Mouse (Mus musculus) embryonic facial prominence, embryonic 15.5 days (tissue): ENCODE data around the gene Pdcl. TPM values are rescaled to one million over a fixed set of nuclear protein-coding genes. Genes with fewer than 3 reads are reported as not detected.

ENCODE experiments used
- ATAC-seq: fragments of 200-750 bp; cut with Nextera tagmentation; 2 replicates; pipeline ENCODE4 v1.8.0; 2017; ENCODE audit warnings: low read depth, moderate TSS enrichment; ENCODE audit not compliant: insufficient number of reproducible peaks, low FRiP score, low TSS enrichment
- H3K27ac ChIP-seq: fragments of 300-500 bp; sonication (generic); replicated peaks from 2 replicates; pipeline ENCODE4 v1.5.1; 2015; ENCODE audit warnings: mild to moderate bottlenecking, inconsistent platforms
- H3K27me3 ChIP-seq: fragments of 300-500 bp; sonication (generic); 2 replicates; pipeline ENCODE4 v1.6.1; 2015; ENCODE audit warnings: inconsistent platforms
- H3K36me3 ChIP-seq: fragments of 300-500 bp; sonication (generic); 2 replicates; pipeline ENCODE4 v1.6.1; 2015; ENCODE audit warnings: mild to moderate bottlenecking, inconsistent platforms
- H3K4me1 ChIP-seq: fragments of 300-500 bp; sonication (generic); 2 replicates; pipeline ENCODE4 v1.6.1; 2015; ENCODE audit warnings: inconsistent platforms
- H3K4me2 ChIP-seq: fragments of 300-500 bp; sonication (generic); replicated peaks from 2 replicates; pipeline ENCODE4 v1.6.1; 2015; ENCODE audit warnings: mild to moderate bottlenecking, inconsistent platforms
- H3K4me3 ChIP-seq: fragments of 300-500 bp; sonication (generic); replicated peaks from 2 replicates; pipeline ENCODE4 v1.5.1; 2015; ENCODE audit warnings: mild to moderate bottlenecking, inconsistent platforms
- H3K9ac ChIP-seq: fragments of 300-500 bp; sonication (generic); 2 replicates; pipeline ENCODE4 v1.6.1; 2015; ENCODE audit warnings: inconsistent platforms
- H3K9me3 ChIP-seq: fragments of 300-500 bp; sonication (generic); replicated peaks from 2 replicates; pipeline ENCODE4 v1.6.1; 2016; ENCODE audit warnings: inconsistent platforms
- WGBS: fragments of 180-500 bp; shearing (Covaris S2); methylation state at CpG from one replicate; pipeline ENCODE4 v1.1.7; 2015; 5-methylcytosine and 5-hydroxymethylcytosine counted together
- polyA plus RNA-seq: library from polyadenylated mRNA; unstranded; fragments of >200 nt; fragmentation: Nextera tagmentation; extraction: Ambion mirVana; gene quantifications from 2 replicates; pipeline ENCODE4 v1.2.1, GENCODE M21; 2015

Pdcl gene
- polyA plus RNA-seq: 38.3 TPM in 2 replicates

- peak; percentile 99 for ATAC-seq
- Histone ChIP-seq H3K36me3 (peaks cover 23% of the 10 kb centered on the region), H3K9ac (peak within 1 kb of the TSS; percentile 67), H3K9me3 (no peaks in the 10 kb centered on the region), H3K4me1 (peaks cover 10% of the 10 kb centered on the region), H3K27ac (peak within 1 kb of the TSS; percentile 100), H3K4me2 (peak within 1 kb of the TSS; percentile 72), H3K4me3 (peak within 1 kb of the TSS; percentile 85), H3K27me3 (no peaks in the 10 kb centered on the region)
- WGBS: under 1% methylated on average over 42 of the region's 42 CpGs
These were observed at the start of gene Pdcl for GRCm38 (mm10) chr2:37358633-37359540. Gene Pdcl, minus strand, starts transcription at chr2:37359332.

DNA sequence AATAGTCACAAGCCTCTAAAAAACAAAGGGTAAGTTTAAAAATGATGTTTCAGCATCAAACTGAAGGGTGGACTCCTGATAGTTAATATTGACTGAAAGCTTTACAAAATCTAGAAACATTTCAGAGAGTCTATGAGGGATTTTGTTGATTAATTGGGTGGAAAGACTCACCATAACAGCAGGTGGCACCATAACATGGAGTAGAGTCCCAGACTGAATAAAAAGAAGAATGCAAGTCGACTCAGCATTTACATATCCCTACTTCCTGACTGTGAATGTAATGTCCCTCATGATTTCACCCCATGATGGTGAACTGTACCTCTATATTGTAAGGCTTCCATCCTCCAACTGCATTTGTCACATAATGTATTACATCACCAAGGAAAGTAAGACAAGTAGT lies 36.4 kb upstream of the Pdcl start:
- ATAC-seq: no peak
- Histone ChIP-seq H3K27me3 (no peaks in the 10 kb centered on the region), H3K4me1 (no peaks in the 10 kb centered on the region), H3K9ac (no peak overlapping the region), H3K36me3 (peaks cover 30% of the 10 kb centered on the region), H3K4me2 (no peak overlapping the region), H3K27ac (no peak overlapping the region), H3K4me3 (no peak overlapping the region), H3K9me3 (no peaks in the 10 kb centered on the region)
- WGBS: 47% methylated on average over 1 of the region's 1 CpGs

DNA sequence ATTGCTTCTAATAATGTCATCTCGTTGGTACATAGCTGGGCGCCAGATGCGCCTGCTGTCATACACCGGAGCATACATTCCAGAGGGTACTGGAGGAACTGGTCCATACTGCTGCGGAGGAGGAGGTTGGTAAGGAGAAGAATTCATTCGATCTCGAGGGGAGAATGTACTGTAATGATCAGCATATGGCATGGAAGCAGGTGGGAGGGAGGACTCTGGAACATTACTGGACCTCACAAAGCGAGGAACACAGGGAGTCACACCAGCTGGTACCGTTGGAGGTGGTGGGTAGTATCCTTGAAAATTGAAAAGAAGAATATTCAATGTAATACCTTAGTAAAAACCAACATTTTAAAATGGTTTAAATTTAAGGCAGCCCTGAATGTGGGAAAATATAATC lies 23.8 kb upstream of the Pdcl start:
- no peak overlapping the region for H3K4me2 ChIP-seq
- H3K9ac ChIP-seq: no peak overlapping the region
- 91% methylated on average over 9 of the region's 9 CpGs for WGBS
- peaks cover 32% of the 10 kb centered on the region for H3K36me3 ChIP-seq
- no peaks in the 10 kb centered on the region for H3K27me3 ChIP-seq
- no peaks in the 10 kb centered on the region for H3K9me3 ChIP-seq
- no peak for ATAC-seq
- no peak overlapping the region for H3K27ac ChIP-seq
- H3K4me3 ChIP-seq: no peak overlapping the region
- H3K4me1 ChIP-seq: no peaks in the 10 kb centered on the region

DNA sequence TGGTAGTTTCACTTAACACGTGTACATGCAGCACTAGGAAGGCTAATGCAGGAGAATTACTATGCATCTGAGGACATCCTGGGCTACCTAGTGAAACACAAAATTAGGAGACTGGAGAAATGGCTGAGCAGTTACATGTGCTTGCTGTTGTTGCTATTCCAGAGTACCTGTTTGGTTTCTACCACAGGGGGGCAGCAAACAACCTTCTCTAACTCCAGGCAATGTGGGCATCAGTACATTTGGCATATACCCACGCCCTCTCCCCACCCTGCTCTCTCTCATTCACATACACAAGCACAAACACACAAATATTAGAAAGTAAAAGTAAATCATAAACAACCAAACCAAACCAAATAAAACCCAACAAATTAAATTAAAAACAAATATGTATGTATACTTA lies 21.1 kb upstream of the Pdcl start:
- no peaks in the 10 kb centered on the region for H3K27me3 ChIP-seq
- H3K27ac ChIP-seq: no peak overlapping the region
- H3K4me2 ChIP-seq: no peak overlapping the region
- no peaks in the 10 kb centered on the region for H3K9me3 ChIP-seq
- H3K4me3 ChIP-seq: no peak overlapping the region
- no peaks in the 10 kb centered on the region for H3K4me1 ChIP-seq
- no peak for ATAC-seq
- no peak overlapping the region for H3K9ac ChIP-seq
- 70% methylated on average over 2 of the region's 2 CpGs for WGBS
- H3K36me3 ChIP-seq: peaks cover 36% of the 10 kb centered on the region

DNA sequence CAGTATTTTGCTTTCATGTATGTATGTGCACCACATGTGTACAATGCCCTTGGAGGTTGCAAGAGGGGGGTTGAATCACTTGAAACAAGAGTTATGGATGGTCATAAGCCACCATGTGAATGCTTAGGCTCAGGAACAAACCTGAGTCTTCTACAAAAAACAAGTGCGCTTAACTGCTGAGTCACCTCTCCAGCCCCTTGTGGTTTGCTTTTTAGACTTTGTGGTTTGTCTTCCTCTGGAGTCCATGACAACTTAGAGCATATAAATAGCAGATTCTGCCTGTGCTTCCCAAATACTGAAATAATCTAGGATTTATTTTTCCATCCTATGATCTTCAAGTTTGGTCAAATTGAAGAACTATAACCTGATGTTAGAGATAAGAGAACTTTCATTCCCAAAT lies 16.9 kb upstream of the Pdcl start:
- WGBS: 82% methylated on average over 1 of the region's 1 CpGs
- ATAC-seq: no peak
- H3K36me3 ChIP-seq: peaks cover 18% of the 10 kb centered on the region

DNA sequence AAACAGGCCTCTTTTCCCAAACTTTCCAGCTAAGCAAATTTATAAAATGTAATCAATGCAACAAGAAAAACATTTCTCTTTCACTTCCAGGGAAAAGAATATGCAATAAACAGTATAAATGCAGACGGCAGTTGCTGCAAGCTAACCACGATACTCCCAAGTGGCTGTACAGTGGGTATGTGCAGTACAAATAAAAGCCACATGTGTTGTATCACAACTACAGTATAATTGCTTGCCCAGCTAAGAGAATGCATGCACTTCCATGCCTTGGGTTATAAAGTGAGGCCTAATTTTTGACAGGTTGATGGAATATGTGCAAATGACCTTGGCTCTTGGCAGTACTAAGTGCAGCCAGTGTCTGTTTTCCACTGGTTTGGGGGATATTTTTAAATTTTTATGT lies 11.5 kb upstream of the Pdcl start:
- Histone ChIP-seq H3K4me1 (no peaks in the 10 kb centered on the region), H3K9me3 (no peaks in the 10 kb centered on the region), H3K4me3 (no peak overlapping the region), H3K36me3 (no peaks in the 10 kb centered on the region), H3K9ac (no peak overlapping the region), H3K27ac (no peak overlapping the region), H3K4me2 (no peak overlapping the region), H3K27me3 (no peaks in the 10 kb centered on the region)
- ATAC-seq: no peak
- WGBS: 37% methylated on average over 2 of the region's 2 CpGs

More for the DNA sequence above, 16.9 kb upstream of the Pdcl start:
- no peak overlapping the region for H3K4me3 ChIP-seq
- H3K27me3 ChIP-seq: no peaks in the 10 kb centered on the region
- H3K4me1 ChIP-seq: no peaks in the 10 kb centered on the region
- no peak overlapping the region for H3K4me2 ChIP-seq
- H3K9me3 ChIP-seq: no peaks in the 10 kb centered on the region
- H3K9ac ChIP-seq: no peak overlapping the region
- no peak overlapping the region for H3K27ac ChIP-seq

GRCm38 (mm10) chr2:37359908-37360307 lies 776 bp upstream of the Pdcl start:
- ATAC-seq: no peak
- H3K4me1 ChIP-seq: peaks cover 10% of the 10 kb centered on the region
- no peaks in the 10 kb centered on the region for H3K9me3 ChIP-seq
- no peak overlapping the region for H3K27ac ChIP-seq
- WGBS: 88% methylated on average over 2 of the region's 2 CpGs
- H3K9ac ChIP-seq: no peak overlapping the region
- no peak overlapping the region for H3K4me3 ChIP-seq
- peaks cover 13% of the 10 kb centered on the region for H3K36me3 ChIP-seq
- H3K27me3 ChIP-seq: no peaks in the 10 kb centered on the region
- peak overlapping the region; percentile 72; the same call in 1 of the 2 replicates for H3K4me2 ChIP-seq

DNA sequence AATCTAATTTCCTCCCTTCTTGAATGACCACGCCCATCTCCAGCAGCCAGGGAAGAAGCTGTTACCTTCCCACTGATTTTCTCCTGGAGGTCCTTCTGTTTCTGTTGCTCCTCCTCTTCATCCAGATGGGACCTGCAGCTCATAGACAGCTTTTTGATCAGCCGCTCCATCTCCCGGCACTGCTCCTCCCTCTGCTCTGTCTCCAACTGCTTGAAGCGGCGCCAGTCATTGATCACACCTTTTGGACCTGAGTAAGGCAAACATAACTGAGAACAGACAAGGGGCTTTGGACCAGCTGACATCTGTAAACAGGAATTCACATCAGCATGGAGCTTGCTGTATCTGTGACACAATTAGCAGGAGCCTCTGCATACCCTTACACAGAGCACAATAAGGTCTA lies 3.6 kb downstream of the Pdcl start:
- no peak for ATAC-seq
- peaks cover 52% of the 10 kb centered on the region for H3K36me3 ChIP-seq
- no peaks in the 10 kb centered on the region for H3K9me3 ChIP-seq
- no peak overlapping the region for H3K9ac ChIP-seq
- H3K27me3 ChIP-seq: no peaks in the 10 kb centered on the region
- peaks cover 10% of the 10 kb centered on the region for H3K4me1 ChIP-seq
- no peak overlapping the region for H3K27ac ChIP-seq
- no peak overlapping the region for H3K4me3 ChIP-seq
- no peak overlapping the region for H3K4me2 ChIP-seq
- 92% methylated on average over 5 of the region's 5 CpGs for WGBS

DNA sequence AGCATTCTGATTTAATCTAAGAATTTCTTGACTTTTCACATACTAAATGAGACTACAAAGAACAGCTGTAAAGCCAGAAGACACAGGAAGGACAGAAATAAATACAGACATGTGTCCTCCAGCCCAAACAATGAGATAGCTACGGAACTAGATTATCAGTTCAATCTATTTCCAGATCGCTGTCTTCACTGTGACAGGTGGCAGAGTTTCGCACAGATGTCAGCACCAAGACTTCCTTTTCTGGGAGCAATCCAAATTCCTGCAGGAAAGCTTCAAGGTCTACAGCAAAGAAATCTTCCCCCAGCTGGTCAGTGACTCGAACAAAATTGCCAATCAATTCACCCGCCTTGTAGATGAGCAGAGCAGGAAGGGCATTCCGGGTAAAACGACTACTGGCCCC lies 7.5 kb downstream of the Pdcl start:
- no peaks in the 10 kb centered on the region for H3K9me3 ChIP-seq
- no peak overlapping the region for H3K9ac ChIP-seq
- H3K4me2 ChIP-seq: no peak overlapping the region
- no peak for ATAC-seq
- H3K4me1 ChIP-seq: no peaks in the 10 kb centered on the region
- peaks cover 59% of the 10 kb centered on the region for H3K36me3 ChIP-seq
- 85% methylated on average over 7 of the region's 7 CpGs for WGBS
- H3K4me3 ChIP-seq: no peak overlapping the region
- no peak overlapping the region for H3K27ac ChIP-seq
- no peaks in the 10 kb centered on the region for H3K27me3 ChIP-seq

DNA sequence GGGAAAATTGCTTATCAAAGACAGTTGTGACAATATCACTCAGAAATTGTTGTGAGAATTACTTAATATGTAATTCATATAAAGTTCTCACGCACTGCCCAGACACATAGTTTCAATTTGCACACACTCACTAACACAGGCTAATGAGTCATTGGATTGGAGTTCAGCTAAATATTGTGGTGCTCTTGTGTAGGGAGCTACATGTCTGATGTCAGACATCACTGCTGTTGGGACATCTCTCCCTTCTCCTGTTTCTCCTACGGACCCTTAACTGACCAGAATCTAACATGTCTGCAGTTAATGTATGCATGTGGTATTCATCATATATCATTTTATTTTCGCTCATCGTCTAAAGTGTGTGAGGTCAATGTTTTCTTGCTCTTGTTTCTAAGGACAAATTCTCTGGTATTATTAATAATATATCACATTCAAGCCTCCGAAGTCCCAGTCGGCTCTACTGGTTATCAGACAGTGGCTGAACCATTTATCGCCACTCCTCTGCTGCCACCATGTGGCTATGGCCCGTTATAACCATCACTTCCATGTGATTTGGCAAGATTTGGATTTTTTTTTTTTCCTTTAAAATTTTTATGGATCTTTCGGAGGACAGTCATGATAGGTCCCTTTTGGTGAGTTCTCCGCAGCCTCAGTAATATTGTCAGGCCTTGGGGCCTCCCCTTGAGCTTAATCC lies 20.5 kb downstream of the Pdcl start:
- Histone ChIP-seq H3K9me3 (no peaks in the 10 kb centered on the region), H3K4me2 (no peak overlapping the region), H3K9ac (no peak overlapping the region), H3K36me3 (no peaks in the 10 kb centered on the region), H3K27ac (no peak overlapping the region), H3K27me3 (no peaks in the 10 kb centered on the region), H3K4me3 (no peak overlapping the region), H3K4me1 (no peaks in the 10 kb centered on the region)
- ATAC-seq: no peak
- WGBS: 58% methylated on average over 10 of the region's 10 CpGs

DNA sequence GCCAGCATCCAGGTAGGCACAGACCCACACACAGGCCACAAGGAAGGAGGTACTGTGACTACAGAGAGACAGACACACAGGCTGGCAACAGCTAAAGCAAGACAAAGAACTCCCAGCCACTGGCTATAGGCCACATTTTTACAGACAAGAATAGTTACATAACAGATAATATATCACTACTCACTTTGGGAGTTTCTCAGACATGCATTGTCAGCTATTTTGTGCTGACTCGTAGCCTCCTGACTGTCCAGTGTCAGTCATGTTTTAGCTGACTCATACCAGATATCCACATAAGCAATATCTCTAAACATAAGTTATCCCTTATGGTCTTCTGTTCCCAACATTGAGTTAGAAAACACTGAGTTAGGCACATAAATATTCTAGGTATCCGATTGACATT lies 25.8 kb downstream of the Pdcl start:
- no peak overlapping the region for H3K4me2 ChIP-seq
- no peak overlapping the region for H3K27ac ChIP-seq
- H3K9me3 ChIP-seq: no peaks in the 10 kb centered on the region
- H3K36me3 ChIP-seq: no peaks in the 10 kb centered on the region
- H3K4me3 ChIP-seq: no peak overlapping the region
- 87% methylated on average over 2 of the region's 2 CpGs for WGBS
- no peak for ATAC-seq
- no peaks in the 10 kb centered on the region for H3K4me1 ChIP-seq
- H3K27me3 ChIP-seq: no peaks in the 10 kb centered on the region
- no peak overlapping the region for H3K9ac ChIP-seq
